Mouse (Mus musculus): ENCODE results near the gene Ppp6c.
"Not testable (repeated sequence)": the region's sequence is repeated elsewhere in the genome, so short reads cannot be mapped to it uniquely, and the experiment has no call there.

Gene Ppp6c

DNA sequence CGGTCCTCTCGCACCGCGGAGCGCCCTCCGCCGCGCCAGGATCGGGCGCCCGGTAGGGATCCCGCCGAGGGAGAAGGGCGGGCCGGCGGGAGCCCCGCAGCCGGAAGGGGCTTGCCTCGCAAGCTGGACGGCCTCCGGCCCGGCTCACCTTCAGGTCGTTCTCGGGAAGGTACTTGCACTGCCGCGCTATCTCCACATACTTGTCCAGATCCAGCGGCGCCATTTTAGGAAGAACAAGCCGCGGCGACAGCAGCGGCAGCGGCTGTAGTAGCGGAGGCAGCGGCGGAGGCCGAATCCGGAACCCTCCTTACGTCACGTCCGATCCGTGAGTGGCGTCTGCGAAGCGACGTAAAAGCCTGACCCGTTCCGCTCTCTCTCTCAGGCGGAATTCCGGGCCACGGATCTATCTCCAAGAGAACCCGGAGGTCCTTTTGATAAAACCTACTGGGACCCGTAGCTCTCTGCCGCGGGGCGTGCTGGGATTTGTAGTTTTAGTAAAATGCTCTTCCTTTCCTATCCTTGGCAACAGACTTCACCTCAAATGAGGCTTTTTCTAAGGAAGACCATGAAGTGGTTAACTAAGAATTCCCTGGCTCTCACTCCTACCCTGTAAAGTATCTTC, at the start of gene Ppp6c:
Ppp6c (minus strand) TSS at position 433 of the 622 bp plus-strand sequence.
- peak; percentile 89 to 92 for DNase-seq (ENCODE audit: low spot score in 2 of 2)

DNA sequence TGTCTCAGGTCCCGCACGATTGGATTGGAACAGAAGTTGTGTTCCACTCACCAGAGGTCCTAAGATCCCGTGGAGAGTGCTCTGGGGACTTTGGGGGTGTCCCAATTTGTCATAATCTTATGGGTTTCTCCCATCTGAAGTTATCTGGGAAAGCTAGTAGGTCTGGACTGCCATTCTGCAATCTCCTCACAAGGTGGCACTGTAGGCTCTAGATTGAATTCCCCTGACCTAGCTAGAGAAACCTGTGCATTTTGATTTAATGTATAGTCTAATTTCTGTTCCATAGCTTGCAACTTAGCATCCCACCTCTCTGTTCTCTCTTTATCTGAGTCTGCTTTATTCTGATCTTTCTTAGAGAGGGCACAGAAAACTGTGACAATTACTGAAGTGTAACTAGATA, 42.1 kb upstream of the Ppp6c start:
- DNase-seq (ENCODE audit: low spot score in 2 of 2) = no peak

DNA sequence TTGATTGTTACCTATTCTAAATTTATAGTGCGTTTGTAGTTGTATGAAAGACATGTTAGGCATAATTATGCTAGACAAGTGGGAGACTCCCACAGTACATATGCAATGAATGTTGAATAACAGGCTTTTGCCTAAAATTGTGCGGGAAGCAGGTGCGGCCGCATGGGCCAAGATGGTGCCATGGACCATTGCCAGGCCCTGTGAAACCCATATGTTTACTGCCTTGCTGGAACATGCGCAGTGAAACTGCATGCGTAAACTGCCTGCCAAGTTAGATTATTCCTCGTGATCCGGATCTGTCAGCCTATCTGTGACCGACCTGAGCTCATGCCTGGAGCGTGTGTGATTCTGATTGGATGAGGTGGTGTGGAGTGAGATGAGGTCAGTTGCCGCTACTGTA, 26.0 kb upstream of the Ppp6c start:
- DNase-seq (ENCODE audit: low spot score in 2 of 2) = not testable (repeated sequence)

DNA sequence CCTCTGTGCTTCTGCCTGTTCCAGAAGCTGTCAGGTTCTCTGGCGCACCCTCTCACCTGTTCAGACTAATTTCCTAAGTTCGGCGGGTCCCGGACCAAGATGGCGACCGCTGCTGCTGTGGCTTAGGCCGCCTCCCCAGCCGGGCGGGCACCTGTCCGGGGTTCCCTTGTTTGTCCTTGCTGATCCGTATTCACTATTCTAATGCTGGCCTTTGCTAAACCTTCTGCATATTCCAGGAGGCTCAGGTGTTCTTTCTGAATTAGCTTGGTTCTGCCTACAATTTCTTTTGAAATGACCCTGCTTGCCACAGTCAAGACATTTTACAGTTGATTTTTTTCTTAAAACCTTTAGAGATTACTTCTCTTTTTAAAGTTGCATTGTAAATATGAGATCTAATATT, 20.6 kb upstream of the Ppp6c start:
- DNase-seq (ENCODE audit: low spot score in 2 of 2) = not testable (repeated sequence)

DNA sequence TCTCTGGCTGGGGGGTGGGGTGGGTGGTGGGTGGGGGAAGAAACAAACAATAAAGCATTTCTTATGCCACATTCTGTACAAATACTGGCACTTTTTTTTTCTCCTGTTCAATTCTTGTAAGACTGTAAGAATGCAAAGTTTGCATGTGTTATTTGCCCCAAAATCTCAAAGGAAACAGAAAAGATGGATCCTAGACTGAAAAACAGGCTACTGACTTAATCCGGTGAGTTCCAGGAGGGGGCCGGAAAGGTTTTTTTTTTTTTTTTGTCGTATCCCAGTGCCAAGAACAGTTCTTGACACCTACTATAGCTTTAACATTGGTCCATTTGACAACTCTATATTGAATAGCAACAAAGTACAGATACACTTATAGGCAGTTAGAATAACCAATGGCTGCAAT, 480 bp upstream of the Ppp6c start:
- no peak for DNase-seq (ENCODE audit: low spot score in 2 of 2)

DNA sequence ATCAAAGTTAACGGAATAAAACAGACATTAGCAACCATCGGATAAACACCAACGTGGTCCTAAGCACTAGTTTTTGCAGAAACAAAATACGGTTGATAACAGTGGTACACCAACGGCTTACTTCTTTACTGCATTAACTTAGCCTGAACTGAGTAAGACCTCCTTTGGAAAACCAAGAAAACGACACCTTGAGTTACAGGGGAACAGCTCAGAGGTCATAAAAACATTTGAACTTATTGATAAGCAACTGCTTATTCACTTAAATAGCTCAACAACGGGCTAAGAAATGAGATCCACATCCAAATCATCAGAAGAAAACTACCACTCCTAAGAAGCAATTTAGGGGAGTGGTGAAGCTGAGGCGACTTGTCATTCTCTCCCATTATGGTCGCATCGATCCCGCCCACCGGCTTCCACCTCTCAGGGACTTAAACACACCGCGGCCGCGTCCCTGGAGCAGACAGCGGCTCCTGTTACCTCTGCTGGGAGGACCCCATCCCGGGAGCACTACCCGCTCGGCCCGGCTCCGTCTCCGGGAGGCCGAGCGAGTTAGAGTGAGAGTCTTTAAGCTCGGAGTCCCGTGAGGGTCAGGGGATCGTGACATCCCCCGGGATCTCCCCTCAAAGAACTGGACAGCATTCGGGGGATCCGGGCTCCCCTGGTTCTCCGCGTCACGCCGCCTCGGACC, 776 bp downstream of the Ppp6c start:
- peak; percentile 41 to 49 for DNase-seq (ENCODE audit: low spot score in 2 of 2)

DNA sequence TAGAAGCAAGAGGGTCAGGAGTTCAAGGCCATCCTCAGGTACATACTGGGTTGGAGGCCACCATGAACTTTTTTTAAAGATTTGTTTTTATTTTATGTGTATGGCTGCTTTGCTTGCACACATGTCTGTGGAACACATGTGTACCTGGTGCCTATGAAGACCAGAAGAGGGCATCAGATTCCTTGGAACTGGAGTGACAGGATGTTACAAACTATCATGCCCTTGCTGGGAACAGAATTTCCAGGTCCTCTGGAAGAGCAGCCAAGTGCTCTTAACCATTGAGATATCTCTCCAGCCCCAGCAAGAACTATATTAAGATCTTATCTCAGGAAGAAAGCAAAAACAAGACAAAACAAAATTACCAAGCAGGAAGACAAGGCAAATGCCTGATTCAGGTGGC, 1.6 kb downstream of the Ppp6c start:
- DNase-seq (ENCODE audit: low spot score in 2 of 2) = no peak

DNA sequence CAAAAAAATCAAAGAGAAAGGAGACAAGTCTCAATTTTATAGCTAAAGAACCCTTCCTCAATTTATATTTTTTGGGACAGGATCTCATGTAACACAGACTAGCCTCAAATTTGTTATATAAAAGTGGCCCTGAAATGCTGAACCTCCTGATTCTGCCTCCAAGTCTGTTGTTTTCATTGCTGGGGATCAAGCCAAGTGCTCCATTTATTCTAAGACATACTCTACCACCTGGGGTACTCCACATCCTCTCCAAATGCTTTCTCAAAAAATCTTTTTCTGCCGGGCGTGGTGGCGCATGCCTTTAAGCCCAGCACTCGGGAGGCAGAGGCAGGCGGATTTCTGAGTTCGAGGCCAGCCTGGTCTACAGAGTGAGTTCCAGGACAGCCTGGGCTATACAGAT, 6.2 kb downstream of the Ppp6c start:
- no peak for DNase-seq (ENCODE audit: low spot score in 2 of 2)

DNA sequence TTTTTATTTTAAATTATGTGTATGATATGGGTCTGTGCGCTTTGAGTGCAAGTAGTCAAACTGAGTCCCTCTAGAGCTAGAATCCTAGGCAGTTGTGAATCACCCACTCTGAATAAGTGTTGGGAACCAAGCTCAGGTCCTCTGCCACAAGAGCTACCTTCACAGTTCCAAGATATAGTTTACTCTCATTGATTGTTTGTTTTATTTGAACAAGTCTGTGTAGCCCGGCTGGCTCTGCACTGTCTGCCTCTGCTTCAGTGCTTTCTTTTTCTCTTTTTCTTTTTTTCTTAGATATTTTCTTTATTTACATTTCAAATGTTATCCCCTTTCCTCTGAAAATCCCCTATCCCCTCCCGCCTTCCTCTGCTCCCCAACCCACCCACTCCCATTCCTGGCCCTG, 7.2 kb downstream of the Ppp6c start:
- DNase-seq (ENCODE audit: low spot score in 2 of 2) = no peak

DNA sequence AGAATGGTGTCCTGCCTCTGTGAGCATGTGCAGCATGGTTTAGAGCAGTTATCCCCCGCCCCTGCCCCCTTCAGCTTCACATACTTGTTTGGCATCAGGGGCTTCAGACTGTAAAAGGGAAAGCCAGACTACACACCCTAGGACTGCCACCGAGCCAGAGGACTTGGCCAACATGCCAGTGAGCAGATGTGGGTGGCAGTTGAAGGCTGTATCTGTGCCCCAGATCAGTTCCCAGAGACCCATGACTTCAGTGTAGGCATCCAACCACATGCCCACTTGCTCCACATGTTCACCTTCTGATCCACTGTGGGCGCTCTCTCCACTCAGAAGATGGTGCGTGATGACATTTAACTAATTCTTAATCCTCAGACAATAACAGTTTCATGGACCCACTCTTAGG, 9.1 kb downstream of the Ppp6c start:
- DNase-seq (ENCODE audit: low spot score in 2 of 2) = no peak

DNA sequence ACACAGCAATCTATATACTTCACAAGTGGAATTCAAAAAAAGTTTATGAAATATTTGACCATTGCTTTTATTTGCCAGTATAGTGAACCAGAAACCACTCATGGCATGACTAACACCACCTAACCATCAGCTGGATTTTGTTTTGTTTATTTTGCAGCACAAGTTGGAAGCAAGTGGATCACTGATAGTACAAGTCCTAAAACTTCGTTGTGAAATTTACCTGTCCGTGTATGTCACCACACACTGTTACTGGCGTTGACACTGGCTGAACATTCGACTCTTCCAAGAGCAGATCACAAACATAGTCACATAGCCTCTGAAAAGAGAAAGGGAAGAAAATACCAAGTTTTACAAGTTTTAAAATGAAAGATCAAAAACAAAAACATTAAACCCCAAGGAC, 15.5 kb downstream of the Ppp6c start:
- no peak for DNase-seq (ENCODE audit: low spot score in 2 of 2)

DNA sequence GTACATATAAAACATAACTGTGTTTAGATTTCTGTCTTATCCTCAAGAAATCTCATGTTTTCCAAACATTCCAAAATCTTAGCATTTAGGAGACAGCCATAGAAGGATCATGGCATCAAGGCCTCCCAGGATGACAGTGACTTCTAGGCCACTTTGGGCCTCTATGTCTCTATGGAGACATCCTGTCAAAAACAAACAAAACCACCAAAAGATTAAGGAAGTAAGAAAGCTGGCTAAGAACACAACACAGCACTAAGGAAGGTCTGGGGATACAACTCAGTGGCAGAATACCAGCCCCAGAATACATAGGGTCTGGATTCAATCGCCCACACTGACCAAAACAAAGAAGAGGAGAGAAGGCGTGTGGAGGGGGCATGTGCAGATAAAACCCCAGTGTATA, 22.9 kb downstream of the Ppp6c start:
- DNase-seq (ENCODE audit: low spot score in 2 of 2) = no peak

DNA sequence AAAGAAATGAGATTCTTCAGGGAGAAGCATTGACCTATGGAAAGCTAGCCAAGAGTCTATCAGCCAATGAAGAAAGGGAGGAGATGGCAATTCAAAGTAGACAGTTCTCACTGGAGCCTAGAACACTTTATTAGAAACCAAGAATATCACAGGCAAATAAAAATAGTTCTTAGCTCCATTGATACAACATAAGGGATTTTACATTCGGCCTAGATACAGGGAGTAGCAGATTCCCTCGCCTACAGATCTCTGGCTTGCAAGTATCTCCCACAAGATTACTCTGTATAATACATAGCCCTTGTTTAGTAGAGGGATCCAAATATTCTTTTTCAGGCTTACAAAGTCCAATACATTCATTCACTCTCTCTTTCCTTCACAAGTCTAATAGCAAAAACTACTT, 31.4 kb downstream of the Ppp6c start:
- DNase-seq (ENCODE audit: low spot score in 2 of 2) = no peak

DNA sequence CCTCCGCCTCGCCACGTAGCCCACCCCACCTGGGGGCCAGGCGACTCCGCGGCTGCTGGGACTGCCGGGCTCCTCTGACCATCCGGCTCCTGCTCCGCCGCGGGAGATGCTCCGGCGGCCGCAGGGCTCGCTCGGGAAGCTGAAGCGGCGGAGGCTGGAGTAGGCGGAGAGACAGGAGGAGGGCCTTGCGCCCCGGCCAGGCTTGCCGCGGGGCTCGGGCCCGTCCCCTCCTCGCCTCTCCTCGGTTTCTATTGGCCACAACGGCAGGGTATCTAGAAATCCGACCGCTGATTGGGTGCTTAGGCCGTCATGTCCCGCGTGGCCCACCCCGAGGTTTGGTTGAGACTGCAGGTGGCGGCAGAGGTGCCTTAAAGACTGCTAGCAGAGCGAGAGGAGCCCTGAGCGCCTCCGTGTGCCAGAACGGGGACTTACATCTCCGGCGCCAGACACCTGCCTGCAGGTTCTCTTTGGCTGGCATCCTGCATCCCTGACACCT, 35.6 kb downstream of the Ppp6c start, which contains the start of gene Scai:
Scai (minus strand) TSS at position 174 of the 496 bp plus-strand sequence.
- DNase-seq (ENCODE audit: low spot score in 2 of 2) = peak; percentile 98

DNA sequence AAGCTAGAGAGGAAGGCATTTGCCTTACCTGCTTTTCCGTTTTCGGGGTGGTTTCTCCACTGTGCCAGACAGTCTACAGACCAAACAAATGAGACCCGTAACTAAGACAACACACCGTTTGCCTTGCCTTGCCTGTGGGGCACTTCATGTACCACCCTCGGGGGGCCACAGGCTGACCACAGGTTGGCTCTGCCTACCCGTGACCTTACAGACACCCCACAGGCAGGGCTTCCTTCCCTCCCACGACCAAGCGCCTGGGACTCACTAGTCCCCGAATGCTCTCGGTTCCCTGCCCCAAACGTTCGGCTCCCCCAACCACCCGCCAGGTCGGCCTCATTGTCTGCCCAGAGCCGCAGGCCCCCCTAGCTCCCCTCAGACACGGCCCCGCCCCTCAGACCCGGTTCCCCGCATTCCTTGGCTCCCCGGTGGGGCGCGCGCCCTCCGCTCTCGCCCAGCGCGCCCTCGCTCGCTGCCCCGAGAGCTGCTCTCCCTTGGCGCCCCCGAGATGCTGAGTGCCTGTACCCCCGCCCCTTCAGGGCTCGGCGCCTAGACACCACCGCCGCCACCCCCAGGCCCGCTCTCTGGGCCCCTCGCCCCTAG, 36.2 kb downstream of the Ppp6c start:
- DNase-seq (ENCODE audit: low spot score in 2 of 2) = no peak

DNA sequence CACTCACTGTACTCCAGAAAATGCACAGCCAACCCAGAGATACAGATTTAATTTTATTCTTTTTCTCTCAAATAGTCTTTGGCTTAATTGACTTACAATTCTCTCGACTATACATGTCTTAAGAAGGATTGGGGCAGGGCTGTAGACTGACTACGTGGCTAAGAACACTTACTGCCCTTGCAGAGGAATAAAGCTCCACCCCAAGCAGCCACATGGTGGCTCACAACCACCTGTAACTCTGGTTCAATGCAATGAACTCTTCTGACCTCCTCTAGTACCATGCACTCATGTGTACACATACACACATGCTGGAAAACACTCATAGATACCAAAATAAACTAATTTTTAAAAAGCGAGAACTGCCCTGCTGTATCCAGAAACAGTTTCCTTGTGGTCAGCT, 40.3 kb downstream of the Ppp6c start:
- DNase-seq (ENCODE audit: low spot score in 2 of 2) = no peak

DNA sequence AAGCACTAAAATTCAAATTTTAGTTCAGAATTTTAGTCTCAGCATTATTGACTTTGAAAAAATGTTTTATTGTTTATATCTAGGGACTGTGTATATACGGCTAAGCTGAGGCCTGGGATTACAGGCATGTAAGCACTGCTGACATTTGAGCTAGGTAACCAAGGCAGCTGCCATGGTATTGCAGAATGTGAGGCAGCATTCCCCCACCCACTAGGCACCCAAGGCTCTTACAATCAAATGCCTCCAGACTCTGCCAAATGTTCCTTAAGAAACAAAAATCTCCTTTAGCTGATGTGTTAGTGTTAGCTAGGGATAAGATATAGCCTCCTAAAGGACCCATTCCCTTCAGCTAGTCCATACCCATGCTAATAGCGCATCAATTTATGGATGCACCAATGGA, 42.7 kb downstream of the Ppp6c start:
- no peak for DNase-seq (ENCODE audit: low spot score in 2 of 2)

DNA sequence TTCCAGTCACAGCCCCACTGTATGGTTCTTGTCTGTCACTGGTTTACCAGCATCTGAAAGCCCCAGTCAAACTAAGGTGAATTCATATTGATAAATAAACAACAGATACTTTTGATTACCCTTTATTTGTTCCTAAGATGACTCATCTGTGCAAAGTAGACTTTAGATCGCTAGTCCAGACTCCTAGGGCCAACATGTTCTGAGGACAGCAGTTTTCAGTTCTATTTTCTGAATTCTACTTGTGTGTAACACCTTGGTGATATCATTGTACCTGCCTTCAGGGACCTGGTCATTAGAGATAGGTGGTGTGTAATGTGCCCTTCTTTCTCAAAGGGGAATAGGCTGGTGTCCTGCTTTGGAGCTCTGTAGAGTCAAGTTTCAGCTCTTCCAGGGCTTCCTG, 65.3 kb downstream of the Ppp6c start:
- DNase-seq (ENCODE audit: low spot score in 2 of 2) = no peak

DNA sequence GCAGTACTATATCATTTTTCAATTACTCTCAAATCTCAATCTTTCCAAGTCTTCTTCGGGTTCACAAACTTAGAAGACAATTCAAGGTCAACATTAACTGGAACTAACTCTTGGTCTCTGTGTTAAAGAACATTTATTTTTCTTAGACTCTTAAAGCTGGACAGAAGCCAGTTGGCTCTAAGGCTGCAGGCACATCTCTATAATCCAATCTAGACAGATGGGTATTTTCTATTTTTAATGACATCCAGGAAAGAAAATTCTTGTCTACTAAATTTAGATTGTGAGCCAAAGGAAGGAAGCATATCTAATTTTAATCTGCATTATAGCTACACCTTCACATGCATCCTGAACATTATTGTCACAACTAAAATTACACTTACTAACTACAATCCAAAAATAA, 68.3 kb downstream of the Ppp6c start:
- DNase-seq (ENCODE audit: low spot score in 2 of 2) = no peak

DNA sequence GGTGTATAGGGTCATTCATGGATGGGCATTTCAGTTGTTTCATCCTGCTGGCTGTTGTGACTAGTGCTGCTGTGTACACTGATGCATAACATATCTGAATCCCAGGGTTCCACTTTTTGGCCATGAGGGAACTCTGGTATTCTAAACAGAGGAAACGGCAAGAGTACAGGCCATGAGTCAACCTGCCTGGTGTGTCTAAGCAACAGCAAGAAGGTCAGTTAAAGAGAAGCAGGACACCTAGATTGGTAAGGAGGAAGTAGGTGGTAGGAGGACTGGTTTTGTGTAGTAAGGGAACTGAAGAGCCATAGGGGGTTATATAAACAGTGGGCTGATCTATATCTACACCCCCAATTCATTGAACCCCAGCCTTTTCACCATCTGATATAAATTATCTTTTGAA, 69.4 kb downstream of the Ppp6c start:
- DNase-seq (ENCODE audit: low spot score in 2 of 2) = no peak

DNA sequence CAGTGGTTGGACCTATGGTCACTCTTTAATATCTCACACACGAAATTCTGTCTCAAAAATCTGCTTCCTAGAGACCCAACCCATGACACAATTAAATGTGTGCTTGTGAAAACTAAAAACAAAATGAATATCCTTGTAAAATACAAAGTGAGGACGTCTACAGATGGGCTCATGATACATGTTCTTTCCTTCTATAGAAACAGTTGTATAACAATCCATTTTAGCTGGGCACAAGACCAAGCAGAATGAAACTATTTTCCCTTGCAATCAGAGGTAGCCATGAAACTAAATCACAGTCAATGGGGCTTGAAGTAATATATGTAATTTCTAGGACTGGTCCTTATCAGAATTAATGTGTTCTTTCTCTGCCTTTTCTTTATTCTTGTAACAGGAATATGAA, 75.3 kb downstream of the Ppp6c start:
- DNase-seq (ENCODE audit: low spot score in 2 of 2) = no peak

DNA sequence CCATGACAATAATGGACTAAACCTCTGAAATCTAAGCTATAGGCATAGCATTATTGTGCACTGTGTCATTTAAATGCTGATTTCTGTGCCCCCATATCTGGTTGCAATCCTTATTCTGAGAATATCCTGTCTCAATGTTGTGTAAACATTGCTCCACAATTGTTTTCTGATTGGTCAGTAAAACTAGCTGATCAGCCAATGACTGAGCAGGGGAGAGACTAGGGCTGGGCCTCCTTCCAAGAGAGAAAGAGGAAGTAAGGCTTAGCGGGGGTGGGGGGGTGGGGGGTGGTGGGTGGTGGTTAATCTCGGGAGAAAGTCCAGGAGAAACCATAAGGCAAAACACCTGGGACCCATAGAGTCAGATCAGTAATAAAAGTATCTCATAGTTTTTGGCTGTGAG, 78.2 kb downstream of the Ppp6c start:
- no peak for DNase-seq (ENCODE audit: low spot score in 2 of 2)

DNA sequence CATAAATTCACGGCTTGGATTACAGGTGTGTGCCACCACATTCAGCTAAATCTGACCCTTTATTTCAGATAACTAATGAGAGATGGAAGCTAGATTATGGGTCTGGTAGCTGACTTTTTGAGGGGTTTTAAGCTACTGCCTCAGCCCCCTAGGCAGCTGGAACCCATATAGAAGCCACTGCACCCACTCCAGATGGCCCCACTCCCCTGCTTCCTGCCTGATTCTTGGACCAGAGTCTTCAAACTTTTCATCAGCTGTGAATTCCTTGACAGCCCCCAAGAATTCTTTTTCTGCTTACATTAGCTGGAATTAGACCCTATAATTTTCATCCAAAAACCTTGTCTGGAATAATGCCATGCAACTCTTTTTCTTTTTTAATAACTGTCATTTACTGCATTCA, 79.8 kb downstream of the Ppp6c start:
- DNase-seq (ENCODE audit: low spot score in 2 of 2) = no peak

Measured in frontal cortex, postnatal 14 days (tissue).